Mouse (Mus musculus) forebrain, postnatal 0 days (tissue): ENCODE results near the gene Fam118b. TPM values are rescaled to one million over a fixed set of nuclear protein-coding genes. Genes with fewer than 3 reads are reported as not detected.

ENCODE experiments used
- ATAC-seq: fragments of 200-750 bp; cut with Nextera tagmentation; 2 replicates; pipeline ENCODE4 v1.8.0; 2017; ENCODE audit warnings: mild to moderate bottlenecking, moderate library complexity
- DNase-seq: peaks from one replicate; pipeline ENCODE4 v3.0.0-alpha.2; 2015
- H3K27ac ChIP-seq: fragments of 300-500 bp; sonication (generic); 2 replicates; pipeline ENCODE4 v1.5.1; 2014; ENCODE audit warnings: low read depth, mild to moderate bottlenecking, antibody characterized with exemption, low read length, moderate library complexity, mixed read lengths
- H3K27me3 ChIP-seq: fragments of 300-500 bp; sonication (generic); 2 replicates; pipeline ENCODE4 v1.6.1; 2014; ENCODE audit warnings: mild to moderate bottlenecking, low read length, mixed read lengths; ENCODE audit not compliant: insufficient read depth
- H3K36me3 ChIP-seq: fragments of 300-500 bp; sonication (generic); 2 replicates; pipeline ENCODE4 v1.6.1; 2014; ENCODE audit warnings: mild to moderate bottlenecking, moderate library complexity; ENCODE audit not compliant: insufficient read depth
- H3K4me1 ChIP-seq: fragments of 300-500 bp; sonication (generic); 2 replicates; pipeline ENCODE4 v1.6.1; 2014; ENCODE audit warnings: antibody characterized with exemption; ENCODE audit not compliant: insufficient read depth
- H3K4me2 ChIP-seq: fragments of 300-500 bp; sonication (generic); 2 replicates; pipeline ENCODE4 v1.6.1; 2014; ENCODE audit warnings: low read depth, mild to moderate bottlenecking, moderate library complexity
- H3K4me3 ChIP-seq: fragments of 300-500 bp; sonication (generic); 2 replicates; pipeline ENCODE4 v1.5.1; 2014; ENCODE audit warnings: low read depth, low read length, mixed read lengths
- H3K9ac ChIP-seq: fragments of 300-500 bp; sonication (generic); 2 replicates; pipeline ENCODE4 v1.6.1; 2014; ENCODE audit warnings: mild to moderate bottlenecking
- H3K9me3 ChIP-seq: fragments of 300-500 bp; sonication (generic); 2 replicates; pipeline ENCODE4 v1.6.1; 2016; ENCODE audit warnings: low read length
- CTCF ChIP-seq: sonication (generic); IDR thresholded peaks from 2 replicates; pipeline ENCODE4 v1.5.1; 2016; ENCODE audit warnings: antibody characterized with exemption, control low read depth, low read depth
- WGBS: fragments of 180-500 bp; shearing (Covaris S2); extraction: QIAGEN DNeasy Blood & Tissue Kit; methylation state at CpG from one replicate; pipeline ENCODE4 v1.1.7; 2014; 5-methylcytosine and 5-hydroxymethylcytosine counted together
- polyA plus RNA-seq: library from polyadenylated mRNA; unstranded; fragments of >200 nt; fragmentation: Nextera tagmentation; extraction: Ambion mirVana; gene quantifications from 2 replicates; pipeline ENCODE4 v1.2.1, GENCODE M21; 2015
- total RNA-seq: library from RNA; depleted of rRNA; stranded (reverse); fragments of >200 nt; gene quantifications from 2 replicates; pipeline ENCODE4 v1.2.3, GENCODE M21; 2014

Fam118b gene
- total and polyA plus RNA-seq, 2 experiments from 2014 or later = 34.6 to 49.7 TPM

DNA sequence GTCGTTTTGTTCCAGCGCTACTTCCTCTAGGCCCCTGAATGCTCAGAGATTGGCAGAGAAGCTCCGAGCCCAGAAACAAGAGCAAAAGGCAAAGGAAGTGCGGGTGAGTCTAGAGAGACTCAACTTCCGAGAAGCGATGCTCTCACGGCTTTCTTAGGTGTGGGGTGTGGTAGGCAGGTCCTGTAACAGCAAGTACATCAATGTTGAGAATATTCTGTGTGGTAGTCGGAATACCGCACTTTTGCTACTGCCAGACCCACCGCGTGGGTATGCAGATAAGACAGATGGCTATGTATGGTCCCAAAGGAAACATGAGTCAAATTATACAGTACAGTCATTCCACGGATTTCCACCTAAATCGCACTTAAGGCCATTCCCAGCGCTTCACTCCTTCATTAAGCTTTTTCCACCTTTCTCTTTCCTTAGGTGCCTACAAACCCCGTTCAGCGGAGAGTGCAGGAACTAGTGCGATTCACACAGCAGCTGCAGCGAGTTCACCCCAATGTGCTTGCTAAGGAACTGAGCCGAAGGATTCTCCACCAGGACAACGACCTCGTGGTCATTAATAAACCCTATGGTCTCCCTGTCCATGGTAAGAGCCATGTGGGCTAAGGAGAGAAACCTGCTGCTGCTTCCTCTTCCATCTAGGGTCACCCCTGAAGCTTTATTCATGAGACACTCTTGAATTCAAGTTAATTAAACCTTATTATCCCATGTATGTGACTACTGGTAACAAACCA lies 541 bp upstream of the Fam118b start:
- H3K27ac ChIP-seq = peak overlapping the region; percentile 68
- peaks cover 3% of the 10 kb centered on the region; the same call in 1 of the 2 replicates for H3K36me3 ChIP-seq
- TF ChIP-seq CTCF = no peak
- peak overlapping the region; percentile 83 for H3K4me3 ChIP-seq
- peak overlapping the region; percentile 85 for H3K9ac ChIP-seq
- DNase-seq (no peak), ATAC-seq (peak; percentile 46)
- H3K4me1 ChIP-seq = peaks cover 11% of the 10 kb centered on the region
- H3K27me3 ChIP-seq = no peaks in the 10 kb centered on the region
- H3K9me3 ChIP-seq = no peaks in the 10 kb centered on the region
- H3K4me2 ChIP-seq = peak overlapping the region; percentile 70
- WGBS = 2% methylated on average over 21 of the region's 21 CpGs

DNA sequence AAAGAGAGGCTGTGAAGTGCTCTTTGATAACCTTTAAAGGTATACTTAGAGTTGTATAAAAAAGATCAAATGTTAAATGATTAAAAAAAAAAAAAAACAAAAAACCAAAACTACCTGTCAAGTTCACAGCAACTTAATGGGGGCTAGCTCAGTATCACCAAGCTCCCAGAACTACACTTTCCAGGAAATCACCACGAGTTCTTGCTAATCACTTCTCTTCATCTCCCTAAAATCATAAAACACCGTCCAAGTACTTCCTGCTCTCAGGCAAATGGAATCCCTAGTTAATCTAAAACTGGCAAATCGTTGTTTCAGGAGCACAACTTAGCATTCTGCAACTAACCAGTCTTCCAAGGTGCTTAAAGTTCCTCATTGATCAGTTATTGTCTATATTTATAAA lies 3.1 kb downstream of the Fam118b start:
- Histone ChIP-seq H3K9me3 (no peaks in the 10 kb centered on the region), H3K9ac (no peak overlapping the region), H3K4me3 (no peak overlapping the region), H3K36me3 (no peaks in the 10 kb centered on the region), H3K27me3 (no peaks in the 10 kb centered on the region), H3K4me1 (peaks cover 11% of the 10 kb centered on the region), H3K27ac (no peak overlapping the region), H3K4me2 (no peak overlapping the region)
- no peak for TF ChIP-seq CTCF
- DNase-seq = no peak
- WGBS = 89% methylated on average over 3 of the region's 3 CpGs
- no peak for ATAC-seq

DNA sequence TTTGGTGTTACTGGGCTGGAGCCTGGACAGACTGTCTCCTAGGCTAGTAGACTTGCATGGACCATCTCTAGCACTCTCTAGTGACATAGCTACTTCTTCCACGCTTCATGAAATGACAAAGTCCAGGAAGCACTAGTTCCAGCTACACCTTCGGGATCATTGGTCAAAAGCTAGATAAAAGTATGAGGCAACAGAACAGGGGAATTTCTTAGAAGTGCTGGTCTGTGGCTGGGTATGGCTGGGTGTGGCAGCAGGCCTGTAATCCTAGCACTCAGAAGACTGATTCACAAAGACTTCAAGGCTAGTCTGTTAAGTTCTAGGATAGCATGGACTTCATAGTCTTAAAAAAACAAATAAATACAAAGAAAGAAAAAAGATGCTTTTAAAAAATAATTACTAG lies 4.2 kb downstream of the Fam118b start:
- Histone ChIP-seq H3K9ac (no peak overlapping the region), H3K4me2 (no peak overlapping the region), H3K4me3 (no peak overlapping the region), H3K9me3 (no peaks in the 10 kb centered on the region), H3K27ac (no peak overlapping the region), H3K4me1 (peaks cover 11% of the 10 kb centered on the region), H3K36me3 (0 out of 2 replicates have a peak, but pooled peaks cover 3% of the 10 kb centered on the region), H3K27me3 (no peaks in the 10 kb centered on the region)
- no peak for TF ChIP-seq CTCF
- WGBS = 92% methylated on average over 2 of the region's 2 CpGs
- ATAC-seq (no peak), DNase-seq (no peak)

DNA sequence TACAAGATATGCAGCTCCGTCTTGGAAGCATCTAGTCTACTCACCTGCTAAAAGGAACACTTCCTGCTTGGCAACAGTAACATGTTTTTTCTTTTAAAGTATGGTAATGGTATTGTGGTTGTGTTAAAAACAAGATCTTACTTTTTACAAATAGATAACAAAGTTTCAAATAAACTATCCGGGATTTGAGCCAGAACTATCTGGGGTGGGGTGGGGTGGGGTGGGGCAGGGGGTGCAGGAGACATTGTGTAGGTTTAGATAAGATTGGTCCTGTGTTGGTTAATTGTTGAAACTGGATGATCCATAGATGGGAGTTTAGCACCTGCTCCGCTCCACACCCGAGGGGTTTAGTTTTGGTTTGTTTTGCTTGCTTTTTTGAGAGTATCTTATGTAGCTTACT lies 5.2 kb downstream of the Fam118b start:
- ATAC-seq = no peak

DNA sequence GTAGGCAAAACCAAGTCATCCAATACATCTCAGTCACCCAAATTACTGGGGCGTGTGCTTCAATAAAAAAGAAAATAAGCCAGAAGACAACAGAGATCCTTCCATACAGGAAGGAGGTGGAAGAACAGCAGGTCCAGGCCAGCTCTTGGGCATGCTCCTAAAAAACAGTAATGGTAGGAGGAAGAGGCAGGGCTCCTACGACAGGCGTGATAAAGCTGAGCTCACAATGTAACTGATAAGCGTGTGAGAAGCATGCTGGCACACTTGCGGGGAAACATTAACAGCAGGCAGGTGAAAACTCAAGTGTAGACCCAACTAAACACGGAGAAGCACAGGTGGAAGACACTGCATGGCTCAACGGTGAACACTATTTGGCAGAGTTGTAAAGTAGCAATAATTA lies 10.2 kb downstream of the Fam118b start:
- H3K4me3 ChIP-seq = no peak overlapping the region
- WGBS = 95% methylated on average over 7 of the region's 7 CpGs

More for the DNA sequence above, 5.2 kb downstream of the Fam118b start:
- Histone ChIP-seq H3K4me3 (no peak overlapping the region), H3K27ac (no peak overlapping the region), H3K9ac (no peak overlapping the region), H3K36me3 (peaks cover 3% of the 10 kb centered on the region; the same call in 1 of the 2 replicates), H3K27me3 (no peaks in the 10 kb centered on the region), H3K4me2 (no peak overlapping the region), H3K9me3 (no peaks in the 10 kb centered on the region), H3K4me1 (peaks cover 11% of the 10 kb centered on the region)
- DNase-seq = no peak
- TF ChIP-seq CTCF = no peak
- WGBS = 86% methylated on average over 4 of the region's 4 CpGs

DNA sequence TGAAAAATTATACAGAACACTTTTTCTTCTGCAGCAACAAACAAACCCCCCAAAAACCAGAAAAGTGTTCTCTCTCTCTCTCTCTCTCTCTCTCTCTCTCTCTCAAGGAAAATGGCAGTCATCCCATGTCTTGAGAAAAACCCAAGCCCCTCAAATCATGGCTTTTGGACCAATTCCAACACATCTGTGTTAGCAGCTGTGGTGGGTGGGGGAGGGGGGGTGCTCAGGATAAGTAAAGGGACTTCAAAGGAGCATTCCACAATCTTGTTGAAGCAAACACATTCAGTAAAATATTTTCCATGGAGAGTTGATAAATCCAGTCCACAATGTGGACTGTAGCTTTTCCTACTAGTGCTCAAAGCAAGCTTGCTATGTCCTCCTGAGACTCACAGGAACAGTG lies 18.1 kb downstream of the Fam118b start:
- H3K36me3 ChIP-seq = no peaks in the 10 kb centered on the region
- no peaks in the 10 kb centered on the region for H3K9me3 ChIP-seq
- no peak overlapping the region for H3K27ac ChIP-seq
- H3K9ac ChIP-seq = no peak overlapping the region
- H3K4me3 ChIP-seq = no peak overlapping the region
- no peak for TF ChIP-seq CTCF
- H3K4me1 ChIP-seq = no peaks in the 10 kb centered on the region
- no peak for ATAC-seq
- no peaks in the 10 kb centered on the region for H3K27me3 ChIP-seq
- no peak overlapping the region for H3K4me2 ChIP-seq
- peak; percentile 31 for DNase-seq

More for the DNA sequence above, 10.2 kb downstream of the Fam118b start:
- H3K9ac ChIP-seq = no peak overlapping the region
- H3K27ac ChIP-seq = no peak overlapping the region
- peaks cover 3% of the 10 kb centered on the region; the same call in 1 of the 2 replicates for H3K36me3 ChIP-seq
- H3K9me3 ChIP-seq = no peaks in the 10 kb centered on the region
- no peaks in the 10 kb centered on the region for H3K4me1 ChIP-seq
- H3K4me2 ChIP-seq = no peak overlapping the region
- ATAC-seq (no peak), DNase-seq (no peak)
- TF ChIP-seq CTCF = no peak
- H3K27me3 ChIP-seq = no peaks in the 10 kb centered on the region

DNA sequence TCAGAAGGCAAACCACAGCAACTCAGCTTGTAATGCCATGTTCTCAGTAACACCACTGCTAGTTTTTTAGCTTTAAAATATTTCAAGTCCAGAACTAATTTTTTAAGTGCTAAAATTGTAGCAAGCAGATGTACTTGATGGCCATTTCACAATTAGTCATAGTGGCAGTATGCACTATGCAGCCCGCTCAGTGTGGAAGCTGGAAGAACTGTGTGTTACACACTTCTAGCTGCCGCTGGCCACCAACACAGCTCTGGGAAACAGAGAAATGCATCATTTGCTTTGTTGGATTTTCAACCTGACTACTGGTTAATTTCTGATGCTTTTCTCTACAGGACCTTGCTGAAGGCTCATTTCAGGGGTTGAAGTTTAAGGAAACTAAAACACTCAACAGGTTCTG lies 20.2 kb downstream of the Fam118b start:
- WGBS = 95% methylated on average over 2 of the region's 2 CpGs
- Histone ChIP-seq H3K27ac (no peak overlapping the region), H3K36me3 (no peaks in the 10 kb centered on the region), H3K4me3 (no peak overlapping the region), H3K4me2 (no peak overlapping the region), H3K27me3 (no peaks in the 10 kb centered on the region), H3K9ac (no peak overlapping the region), H3K9me3 (no peaks in the 10 kb centered on the region), H3K4me1 (no peaks in the 10 kb centered on the region)
- ATAC-seq (no peak), DNase-seq (no peak)
- TF ChIP-seq CTCF = no peak
